Mouse (Mus musculus): ENCODE data around the gene Nans. TPM values are rescaled to one million over a fixed set of nuclear protein-coding genes. Genes with fewer than 3 reads are reported as not detected.

Gene Nans
- polyA plus RNA-seq, 1 experiment from 2014 or later = 63.1 TPM

GRCm38 (mm10) chr4:46535840-46536361 lies 46.9 kb downstream of the Nans start, which contains the start of gene Trim14:
Gene Trim14, minus strand, starts transcription at chr4:46536141.
- under 1% methylated on average over 39 of the region's 46 CpGs for WGBS
- peak; percentile 49 for ATAC-seq (ENCODE audit: extremely low read depth, insufficient number of reproducible peaks, low FRiP score, low TSS enrichment)
- no peaks in the 10 kb centered on the region for H3K9me3 ChIP-seq
- no peaks in the 10 kb centered on the region for H3K36me3 ChIP-seq
- H3K4me2 ChIP-seq = peak within 1 kb of the TSS; percentile 91
- H3K4me3 ChIP-seq = peak within 1 kb of the TSS; percentile 65
- peak within 1 kb of the TSS; percentile 76 for H3K9ac ChIP-seq
- peaks cover 100% of the 10 kb centered on the region for H3K27me3 ChIP-seq (replicated peaks)
- H3K4me1 ChIP-seq = peaks cover 24% of the 10 kb centered on the region
- no peak within 1 kb of the TSS for H3K27ac ChIP-seq (replicated peaks)

- Histone ChIP-seq H3K36me3 (no peaks in the 10 kb centered on the region), H3K4me2 (no peak overlapping the region), H3K4me1 (peaks cover 22% of the 10 kb centered on the region), H3K9me3 (no peaks in the 10 kb centered on the region), H3K4me3 (no peak overlapping the region), H3K27me3 (replicated peaks) (peaks cover 67% of the 10 kb centered on the region), H3K9ac (no peak overlapping the region), H3K27ac (replicated peaks) (no peak overlapping the region)
- 39% methylated on average over 9 of the region's 9 CpGs for WGBS
- ATAC-seq (ENCODE audit: extremely low read depth, insufficient number of reproducible peaks, low FRiP score, low TSS enrichment) = no peak
Measured at GRCm38 (mm10) chr4:46539167-46539566, 50.1 kb downstream of the Nans start.

- H3K27ac ChIP-seq (replicated peaks) = no peak overlapping the region
Measured at GRCm38 (mm10) chr4:46541707-46542106, 52.7 kb downstream of the Nans start.

GRCm38 (mm10) chr4:46543366-46544050 lies 54.5 kb downstream of the Nans start:
- no peak overlapping the region for H3K9ac ChIP-seq
- H3K4me1 ChIP-seq = no peaks in the 10 kb centered on the region
- H3K4me3 ChIP-seq = no peak overlapping the region
- H3K36me3 ChIP-seq = no peaks in the 10 kb centered on the region
- no peaks in the 10 kb centered on the region for H3K9me3 ChIP-seq
- peaks cover 53% of the 10 kb centered on the region for H3K27me3 ChIP-seq (replicated peaks)
- H3K27ac ChIP-seq (replicated peaks) = no peak overlapping the region
- H3K4me2 ChIP-seq = no peak overlapping the region
- WGBS = 83% methylated on average over 13 of the region's 13 CpGs
- no peak for ATAC-seq (ENCODE audit: extremely low read depth, insufficient number of reproducible peaks, low FRiP score, low TSS enrichment)

More at GRCm38 (mm10) chr4:46541707-46542106, 52.7 kb downstream of the Nans start:
- no peak for ATAC-seq (ENCODE audit: extremely low read depth, insufficient number of reproducible peaks, low FRiP score, low TSS enrichment)
- 42% methylated on average over 9 of the region's 9 CpGs for WGBS
- Histone ChIP-seq H3K36me3 (no peaks in the 10 kb centered on the region), H3K9me3 (no peaks in the 10 kb centered on the region), H3K4me3 (no peak overlapping the region), H3K9ac (no peak overlapping the region), H3K4me2 (no peak overlapping the region), H3K27me3 (replicated peaks) (peaks cover 56% of the 10 kb centered on the region), H3K4me1 (no peaks in the 10 kb centered on the region)

- Histone ChIP-seq H3K4me2 (no peak overlapping the region), H3K27ac (replicated peaks) (no peak overlapping the region), H3K4me3 (no peak overlapping the region), H3K4me1 (no peaks in the 10 kb centered on the region), H3K9me3 (no peaks in the 10 kb centered on the region), H3K36me3 (no peaks in the 10 kb centered on the region), H3K9ac (no peak overlapping the region), H3K27me3 (replicated peaks) (peaks cover 50% of the 10 kb centered on the region)
- WGBS = 9% methylated on average over 1 of the region's 1 CpGs
- no peak for ATAC-seq (ENCODE audit: extremely low read depth, insufficient number of reproducible peaks, low FRiP score, low TSS enrichment)
Measured at GRCm38 (mm10) chr4:46544313-46544712, 55.3 kb downstream of the Nans start.

- Histone ChIP-seq H3K9ac (no peak overlapping the region), H3K4me3 (no peak overlapping the region), H3K36me3 (no peaks in the 10 kb centered on the region), H3K27me3 (replicated peaks) (peaks cover 38% of the 10 kb centered on the region), H3K4me2 (no peak overlapping the region), H3K9me3 (no peaks in the 10 kb centered on the region), H3K27ac (replicated peaks) (no peak overlapping the region), H3K4me1 (no peaks in the 10 kb centered on the region)
- 12% methylated on average over 9 of the region's 9 CpGs for WGBS
- no peak for ATAC-seq (ENCODE audit: extremely low read depth, insufficient number of reproducible peaks, low FRiP score, low TSS enrichment)
Measured at GRCm38 (mm10) chr4:46545498-46545897, 56.5 kb downstream of the Nans start.

GRCm38 (mm10) chr4:46546709-46547108 lies 57.7 kb downstream of the Nans start:
- no peaks in the 10 kb centered on the region for H3K36me3 ChIP-seq
- peaks cover 34% of the 10 kb centered on the region for H3K27me3 ChIP-seq (replicated peaks)
- ATAC-seq (ENCODE audit: extremely low read depth, insufficient number of reproducible peaks, low FRiP score, low TSS enrichment) = no peak
- 43% methylated on average over 6 of the region's 6 CpGs for WGBS
- H3K4me3 ChIP-seq = no peak overlapping the region
- H3K4me2 ChIP-seq = no peak overlapping the region
- no peaks in the 10 kb centered on the region for H3K4me1 ChIP-seq
- H3K9me3 ChIP-seq = no peaks in the 10 kb centered on the region
- no peak overlapping the region for H3K27ac ChIP-seq (replicated peaks)
- no peak overlapping the region for H3K9ac ChIP-seq

GRCm38 (mm10) chr4:46549979-46550378 lies 60.9 kb downstream of the Nans start:
- H3K4me3 ChIP-seq = no peak overlapping the region
- no peak overlapping the region for H3K27ac ChIP-seq (replicated peaks)
- H3K4me1 ChIP-seq = peaks cover 7% of the 10 kb centered on the region
- H3K36me3 ChIP-seq = no peaks in the 10 kb centered on the region
- H3K9me3 ChIP-seq = no peaks in the 10 kb centered on the region
- no peak overlapping the region for H3K4me2 ChIP-seq
- H3K27me3 ChIP-seq (replicated peaks) = peaks cover 34% of the 10 kb centered on the region
- H3K9ac ChIP-seq = no peak overlapping the region
- ATAC-seq (ENCODE audit: extremely low read depth, insufficient number of reproducible peaks, low FRiP score, low TSS enrichment) = no peak
- WGBS = 66% methylated on average over 9 of the region's 10 CpGs

- WGBS = 61% methylated on average over 8 of the region's 8 CpGs
- no peak overlapping the region for H3K9ac ChIP-seq
- H3K4me3 ChIP-seq = no peak overlapping the region
- H3K36me3 ChIP-seq = no peaks in the 10 kb centered on the region
- H3K4me2 ChIP-seq = no peak overlapping the region
- H3K4me1 ChIP-seq = peaks cover 7% of the 10 kb centered on the region
- no peak overlapping the region for H3K27ac ChIP-seq (replicated peaks)
- ATAC-seq (ENCODE audit: extremely low read depth, insufficient number of reproducible peaks, low FRiP score, low TSS enrichment) = no peak
- H3K9me3 ChIP-seq = no peaks in the 10 kb centered on the region
- H3K27me3 ChIP-seq (replicated peaks) = peaks cover 30% of the 10 kb centered on the region
Measured at GRCm38 (mm10) chr4:46550406-46550805, 61.4 kb downstream of the Nans start.

Other genes with a start within 250 kb of the Nans start
- not detected in 2 replicates for gene Foxe1, start 145.6 kb upstream of the Nans start, polyA plus RNA-seq (2015; fragmentation: Nextera tagmentation; extraction: Ambion mirVana)
- gene Trmo, start 99.8 kb upstream of the Nans start, polyA plus RNA-seq (2015; fragmentation: Nextera tagmentation; extraction: Ambion mirVana) = 7.1 and 9.4 TPM in 2 replicates
- 3.1 and 12.6 TPM in 2 replicates for gene Hemgn, start 75.7 kb upstream of the Nans start, polyA plus RNA-seq (2015; fragmentation: Nextera tagmentation; extraction: Ambion mirVana)
- 179 and 191 TPM in 2 replicates for gene Anp32b, start 38.3 kb upstream of the Nans start, polyA plus RNA-seq (2015; fragmentation: Nextera tagmentation; extraction: Ambion mirVana)
- 0.85 and 1.7 TPM in 2 replicates for gene Trim14, start 46.9 kb downstream of the Nans start, polyA plus RNA-seq (2015; fragmentation: Nextera tagmentation; extraction: Ambion mirVana)
- gene Coro2a, start 113.0 kb downstream of the Nans start, polyA plus RNA-seq (2015; fragmentation: Nextera tagmentation; extraction: Ambion mirVana) = 0.55 and 0.76 TPM in 2 replicates
- 0.55 and 0.63 TPM in 2 replicates for gene Tbc1d2, start 161.0 kb downstream of the Nans start, polyA plus RNA-seq (2015; fragmentation: Nextera tagmentation; extraction: Ambion mirVana)

Measured in heart, embryonic 13.5 days (tissue).